Mouse (Mus musculus) thymus, postnatal 0 days (tissue): ENCODE results near the gene Stk11ip. TPM values are rescaled to one million over a fixed set of nuclear protein-coding genes. Genes with fewer than 3 reads are reported as not detected.

ENCODE experiments used
- DNase-seq: peaks from one replicate; pipeline ENCODE4 v3.0.0-alpha.2; 2015; ENCODE audit warnings: low spot score
- polyA plus RNA-seq: library from polyadenylated mRNA; unstranded; fragments of >200 nt; fragmentation: Nextera tagmentation; extraction: Ambion mirVana; gene quantifications from 2 replicates; pipeline ENCODE4 v1.2.1, GENCODE M21; 2015

Stk11ip gene
- polyA plus RNA-seq, 1 experiment from 2014 or later = 14.4 TPM

DNA sequence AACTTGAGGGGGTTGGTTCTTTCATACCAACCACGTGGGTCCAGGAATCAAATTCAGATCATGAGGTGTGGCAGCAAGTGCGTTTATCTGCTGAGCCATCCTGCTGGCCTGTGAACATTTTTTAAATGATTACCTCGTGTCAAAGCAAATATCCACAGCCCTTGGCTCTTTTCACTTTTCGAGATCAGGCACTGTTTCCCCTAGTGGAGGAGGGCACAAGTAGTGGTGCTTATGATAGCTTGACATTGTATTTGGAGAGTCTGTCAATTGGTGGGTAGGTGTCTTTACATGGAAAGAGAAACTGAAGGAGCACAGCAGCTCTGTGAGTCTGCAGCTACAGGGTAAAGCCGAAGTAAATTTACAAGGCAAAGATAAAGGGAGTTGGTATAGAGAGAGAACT is 43.6 kb downstream of the Stk11ip start:
- no peak for DNase-seq

- DNase-seq = peak; percentile 24
Observed at GRCm38 (mm10) chr1:75565616-75566015, 44.3 kb downstream of the Stk11ip start.

DNA sequence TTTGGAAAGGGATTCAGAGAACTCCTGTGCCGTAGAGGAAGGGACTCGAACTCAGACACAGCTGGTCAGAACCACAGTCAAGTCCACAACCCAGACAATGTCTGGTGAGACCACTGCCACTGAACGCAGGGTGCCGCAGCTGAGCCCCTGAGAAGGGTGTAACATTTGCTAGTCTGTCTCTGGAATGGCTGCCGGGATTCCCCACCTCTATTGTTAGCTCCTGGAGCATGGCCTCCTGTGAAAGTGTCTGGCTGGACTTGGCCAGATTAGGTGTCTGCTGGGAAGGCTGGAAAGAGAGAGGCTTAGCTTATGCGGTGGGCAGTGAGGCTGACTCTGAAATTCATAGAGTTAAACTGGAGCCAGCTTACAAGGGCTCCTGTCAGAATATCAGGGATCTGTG is 49.1 kb downstream of the Stk11ip start:
- DNase-seq = no peak

- no peak for DNase-seq
Observed at GRCm38 (mm10) chr1:75572776-75573175, 51.4 kb downstream of the Stk11ip start.

DNA sequence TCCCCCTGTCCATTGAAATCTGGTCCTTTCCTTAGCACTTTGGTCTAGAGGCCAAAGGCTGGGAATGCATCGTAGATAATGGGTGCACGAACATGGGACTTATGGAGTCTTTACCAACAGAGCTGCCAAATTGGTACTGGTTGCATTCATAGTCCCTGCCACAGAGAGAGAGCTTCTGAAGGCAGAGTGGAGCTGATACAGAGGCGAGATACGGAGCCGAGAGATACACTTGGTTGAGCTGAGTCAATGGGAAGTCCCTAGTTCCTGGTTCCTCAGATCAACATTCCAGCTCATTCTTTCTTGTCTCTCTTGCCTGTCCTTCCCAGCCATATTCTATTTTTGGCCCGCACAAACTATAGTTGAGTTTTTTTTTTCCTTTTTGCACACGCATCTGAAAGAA is 52.4 kb downstream of the Stk11ip start:
- no peak for DNase-seq

DNA sequence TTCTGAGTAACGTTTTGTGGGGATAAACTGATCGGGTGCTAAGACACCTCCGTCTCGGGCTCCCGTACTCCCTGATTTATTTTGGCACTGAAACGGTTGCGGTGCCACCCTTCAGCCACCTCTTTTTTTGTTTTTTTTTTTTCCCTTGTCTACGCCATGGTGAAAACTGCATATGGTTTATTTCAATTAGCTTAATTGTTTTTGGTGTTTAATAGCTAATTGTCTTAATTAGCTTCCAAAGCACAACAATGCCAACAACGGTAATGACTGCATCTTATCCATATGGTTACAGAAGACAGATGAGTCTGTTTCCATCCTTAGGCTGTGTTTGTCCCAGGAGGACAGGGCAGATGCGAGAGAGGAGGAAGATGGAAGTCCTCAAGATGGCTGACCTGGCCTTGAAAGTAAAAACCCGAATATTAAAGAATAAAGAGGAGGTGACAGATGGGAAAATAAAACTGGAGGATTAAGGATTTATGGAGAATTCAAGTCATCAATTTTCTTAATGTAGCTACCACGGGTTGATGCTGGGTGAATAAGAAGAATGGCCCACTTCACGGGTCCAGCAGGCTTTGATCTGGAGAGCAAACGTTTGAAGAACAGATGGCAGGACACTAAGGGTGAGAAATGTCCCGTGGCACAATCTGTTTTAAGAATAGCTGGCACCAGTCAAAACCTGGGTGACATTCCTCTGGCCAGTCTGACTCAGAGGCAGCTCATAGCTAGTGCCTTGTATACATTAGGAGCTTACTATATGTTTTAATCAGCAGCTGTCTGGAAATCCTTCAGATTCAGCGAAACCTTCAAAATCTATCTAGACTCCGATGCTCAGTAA is 53.4 kb downstream of the Stk11ip start:
- no peak for DNase-seq

DNA sequence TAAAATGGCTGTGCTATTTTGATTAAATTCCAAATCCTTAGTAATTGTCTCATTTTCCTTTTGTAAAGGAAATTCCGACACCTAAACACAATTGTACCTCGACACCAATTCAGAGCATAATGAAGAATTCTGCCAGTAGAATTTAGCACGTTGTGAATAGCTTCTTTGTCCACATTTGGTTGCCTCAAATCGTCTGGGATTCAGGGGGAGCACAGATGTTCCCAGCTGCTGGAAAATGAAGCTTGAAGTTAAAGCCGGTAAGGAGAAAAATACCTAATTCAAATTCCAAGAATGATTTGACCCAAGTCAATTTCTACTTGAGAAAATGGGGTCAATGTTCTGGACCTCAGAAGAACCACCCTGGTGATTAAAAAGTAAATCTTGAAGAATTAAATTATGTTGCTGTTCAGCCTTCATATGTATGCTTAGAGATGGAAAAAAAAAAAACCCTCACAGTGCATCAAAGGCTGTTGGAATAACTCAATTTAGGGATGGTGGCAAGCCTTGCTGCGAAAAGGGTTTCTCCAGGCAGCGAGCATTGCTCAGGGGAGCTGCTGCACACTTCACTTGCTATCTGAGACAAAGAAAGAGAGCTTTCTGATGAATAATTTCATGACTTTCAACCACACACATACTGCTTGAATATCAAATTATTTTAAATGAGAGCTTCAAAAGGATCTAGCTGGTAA is 60.8 kb downstream of the Stk11ip start:
- DNase-seq = no peak

DNA sequence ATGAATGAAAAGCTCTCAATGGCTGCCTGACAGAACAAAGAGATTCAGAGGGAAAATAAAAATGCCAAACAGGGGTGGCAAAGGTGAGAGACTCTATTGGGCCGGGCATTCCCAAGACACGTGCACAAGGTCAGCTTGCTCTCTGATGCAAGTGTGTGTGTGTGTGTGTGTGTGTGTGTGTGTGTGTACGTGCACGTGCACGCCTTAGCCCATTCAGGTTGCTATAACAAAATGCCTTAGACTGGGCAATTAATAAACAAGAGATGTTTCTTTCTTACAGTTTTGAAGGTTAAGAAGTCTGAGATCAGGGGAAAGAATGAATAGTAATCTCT is 61.3 kb downstream of the Stk11ip start:
- no peak for DNase-seq

- DNase-seq = no peak
Observed at GRCm38 (mm10) chr1:75583034-75583433, 61.7 kb downstream of the Stk11ip start.

- no peak for DNase-seq
Observed at GRCm38 (mm10) chr1:75586791-75587190, 65.5 kb downstream of the Stk11ip start.

Other genes with a start within 250 kb of the Stk11ip start
- gene Resp18, start 243.1 kb upstream of the Stk11ip start, polyA plus RNA-seq = 1.5 and 1.7 TPM in 2 replicates
- 84.3 and 87.0 TPM in 2 replicates for gene Dnpep, start 203.5 kb upstream of the Stk11ip start, polyA plus RNA-seq
- gene Des, start 161.2 kb upstream of the Stk11ip start, polyA plus RNA-seq = 6.0 and 7.4 TPM in 2 replicates
- gene Speg, start 146.2 kb upstream of the Stk11ip start, polyA plus RNA-seq = 1.6 and 1.8 TPM in 2 replicates
- gene Gmppa, start 85.6 kb upstream of the Stk11ip start, polyA plus RNA-seq = 51.4 and 58.5 TPM in 2 replicates
- not detected in 2 replicates for gene Asic4, start 71.1 kb upstream of the Stk11ip start, polyA plus RNA-seq
- gene Chpf, start 42.2 kb upstream of the Stk11ip start, polyA plus RNA-seq = 10.7 and 11.4 TPM in 2 replicates
- 0.30 and 0.39 TPM in 2 replicates for gene Tmem198, start 42.0 kb upstream of the Stk11ip start, polyA plus RNA-seq
- 9.9 and 10.2 TPM in 2 replicates for gene Obsl1, start 15.1 kb upstream of the Stk11ip start, polyA plus RNA-seq
- 1.7 TPM in 2 replicates for gene Inha, start 14.5 kb upstream of the Stk11ip start, polyA plus RNA-seq
- 1.2 and 1.6 TPM in 2 replicates for gene Slc4a3, start 24.7 kb downstream of the Stk11ip start, polyA plus RNA-seq